Mouse (Mus musculus) thymus, postnatal 10 days (tissue): ENCODE data around the gene Slc22a30.
"Not testable (repeated sequence)": the region's sequence is repeated elsewhere in the genome, so short reads cannot be mapped to it uniquely, and the experiment has no call there.

Experiments used
- DNase-seq, 2 experiments: peaks; one replicate each; pipeline ENCODE4 v3.0.0; 2021; ENCODE audit warnings: low spot score in 2 of 2

Gene Slc22a30

DNA sequence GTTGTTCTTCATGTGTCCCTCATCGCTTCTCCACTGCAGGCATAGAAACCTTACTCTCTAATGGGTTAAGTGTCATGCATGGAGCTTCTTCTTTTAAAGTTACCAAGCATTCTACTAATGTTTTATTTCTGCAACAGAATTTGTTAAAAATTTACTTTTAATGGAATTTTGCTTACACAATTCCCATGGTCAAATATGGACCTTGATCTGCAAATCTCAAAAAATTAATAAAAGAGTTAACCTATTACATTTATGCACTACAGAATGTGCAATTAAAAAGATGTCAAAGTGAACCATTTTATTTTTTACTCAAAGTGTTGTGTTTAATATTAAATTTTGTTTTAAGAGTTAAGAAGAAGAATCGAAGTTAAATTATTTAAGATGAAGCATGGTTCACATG lies at the start of gene Slc22a30:
TSS of gene Slc22a30 (minus strand) at position 101 of the 400 bp plus-strand sequence.
- not testable (repeated sequence) for DNase-seq

DNA sequence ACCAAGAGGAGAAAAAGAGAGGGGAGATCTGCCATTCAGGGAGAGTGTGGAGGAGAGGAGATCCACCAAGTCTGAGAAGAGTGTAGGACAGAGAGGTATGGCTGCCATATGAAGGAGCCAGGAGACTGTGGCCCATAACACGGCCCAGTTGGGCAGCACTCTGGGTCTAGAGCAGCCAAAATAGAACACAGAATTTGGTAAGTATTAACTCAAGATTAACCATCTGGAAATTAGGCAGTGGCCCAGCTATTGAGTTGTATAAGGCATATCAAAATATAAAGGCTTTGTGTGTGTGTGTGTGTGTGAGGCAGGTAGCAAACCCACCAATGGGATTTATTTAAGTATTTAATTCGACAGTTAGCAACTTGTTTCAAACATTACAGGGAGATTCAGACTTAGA lies 43.4 kb upstream of the Slc22a30 start:
- DNase-seq = no peak

GRCm38 (mm10) chr19:8447516-8447915 lies 42.6 kb upstream of the Slc22a30 start:
- DNase-seq = no peak

- DNase-seq = no peak
These were observed 26.2 kb upstream of the Slc22a30 start for GRCm38 (mm10) chr19:8431051-8431662.

DNA sequence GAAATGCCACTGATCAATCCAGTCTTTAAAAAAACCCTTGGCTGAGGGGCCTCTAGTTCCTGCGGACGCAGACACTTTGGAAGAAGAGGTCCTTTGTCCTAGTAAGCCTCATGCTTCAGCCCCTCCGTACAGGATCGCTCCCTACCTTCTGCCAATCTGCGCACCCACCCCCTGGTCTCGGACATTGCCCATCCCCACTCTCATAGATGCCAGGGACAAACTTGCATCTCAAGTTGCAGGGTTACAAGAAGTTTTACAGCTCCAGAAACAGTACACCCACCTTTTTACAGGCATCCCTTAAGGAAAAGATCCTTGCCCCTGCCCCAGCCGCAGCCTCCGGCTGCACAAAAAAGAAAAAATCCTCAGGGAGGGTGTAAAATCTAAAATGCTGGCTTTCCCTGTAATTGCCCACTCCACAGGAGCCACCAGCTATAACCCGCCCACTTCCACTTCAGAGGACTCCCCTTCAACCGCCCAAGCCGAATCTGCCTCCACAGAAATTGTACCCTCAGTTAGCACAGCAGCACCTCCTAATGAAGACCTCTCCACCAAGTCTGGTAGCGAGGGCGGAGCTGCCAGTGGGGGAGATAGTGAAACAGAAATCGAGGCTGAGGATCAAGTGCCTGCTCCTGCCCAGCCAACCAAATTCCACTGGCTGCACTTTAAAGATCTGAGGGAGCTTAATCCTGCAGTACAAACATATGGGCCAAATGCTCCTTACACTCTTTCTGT lies 2.5 kb upstream of the Slc22a30 start:
- DNase-seq = not testable (repeated sequence)
